Mouse (Mus musculus): ENCODE data around the gene Gga3.

The Gga3 gene

GRCm38 (mm10) chr11:115603476-115604303, at the start of gene Gga3, which contains the start of gene Mrps7:
TSS of gene Gga3 (minus strand) at chr11:115604051.
TSS of gene Mrps7 (plus strand) at chr11:115603925.
- peak; percentile 95 for DNase-seq

- no peak for DNase-seq
Observed at GRCm38 (mm10) chr11:115653194-115653593, 49.3 kb upstream of the Gga3 start.

GRCm38 (mm10) chr11:115651680-115652079, 47.8 kb upstream of the Gga3 start:
- no peak for DNase-seq

DNA sequence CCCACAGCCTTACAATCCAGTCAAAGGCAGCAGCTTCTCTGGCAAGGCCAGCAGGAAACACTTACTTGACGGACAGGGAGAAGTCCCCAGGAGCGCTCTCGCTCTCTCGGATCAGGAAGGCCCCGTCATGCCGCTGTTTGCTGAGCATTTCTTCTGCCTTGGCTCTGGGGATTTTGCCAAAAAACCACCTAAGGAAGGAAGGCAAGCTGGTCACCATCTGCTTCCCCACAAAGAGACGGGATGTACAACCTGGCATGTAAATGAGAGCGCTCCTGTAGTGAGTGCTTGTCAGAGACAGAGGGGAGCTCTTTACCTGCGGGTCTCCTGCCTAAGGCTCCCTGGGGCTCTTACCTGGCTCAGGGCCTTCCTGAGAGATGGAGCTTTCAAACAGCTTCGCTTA, 45.9 kb upstream of the Gga3 start:
- DNase-seq = no peak

DNA sequence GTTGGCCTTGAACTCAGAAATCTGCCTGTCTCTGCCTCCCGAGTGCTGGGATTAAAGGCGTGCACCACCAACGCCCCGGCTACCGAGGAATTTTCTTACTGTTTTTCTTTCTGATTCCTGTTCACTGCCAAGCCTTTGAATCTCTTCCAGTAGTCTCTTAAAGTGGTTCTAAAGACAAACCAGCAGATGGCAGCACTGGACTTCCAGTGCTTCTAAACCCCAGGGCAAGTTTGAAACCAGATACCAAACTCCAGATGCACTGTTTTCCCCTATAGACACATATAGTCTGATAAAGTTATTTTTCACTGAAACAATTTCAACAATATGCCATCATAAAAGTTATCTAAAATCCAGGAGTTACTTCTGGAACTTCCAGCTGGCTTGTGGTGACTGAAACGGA, 43.6 kb upstream of the Gga3 start:
- peak; percentile 79 for DNase-seq

DNA sequence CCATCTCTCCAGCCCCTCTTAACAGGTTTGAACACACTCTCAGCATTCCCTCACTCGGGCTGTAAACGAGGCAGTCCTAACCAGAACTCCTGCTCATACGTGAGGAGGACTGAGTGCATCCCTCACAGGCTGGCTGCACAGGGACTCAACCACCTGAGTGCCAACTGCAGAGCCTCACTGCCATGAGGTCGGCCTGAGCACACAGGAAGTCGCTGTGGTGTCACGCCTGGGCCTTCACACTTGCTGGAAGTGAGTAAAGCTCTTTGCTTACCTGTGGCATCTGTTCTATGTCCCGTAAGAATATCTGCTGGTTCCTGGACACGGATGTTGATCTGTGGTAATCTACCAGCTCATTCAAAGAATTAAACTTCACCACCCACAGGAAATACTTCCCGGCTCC, 42.6 kb upstream of the Gga3 start:
- DNase-seq = no peak

DNA sequence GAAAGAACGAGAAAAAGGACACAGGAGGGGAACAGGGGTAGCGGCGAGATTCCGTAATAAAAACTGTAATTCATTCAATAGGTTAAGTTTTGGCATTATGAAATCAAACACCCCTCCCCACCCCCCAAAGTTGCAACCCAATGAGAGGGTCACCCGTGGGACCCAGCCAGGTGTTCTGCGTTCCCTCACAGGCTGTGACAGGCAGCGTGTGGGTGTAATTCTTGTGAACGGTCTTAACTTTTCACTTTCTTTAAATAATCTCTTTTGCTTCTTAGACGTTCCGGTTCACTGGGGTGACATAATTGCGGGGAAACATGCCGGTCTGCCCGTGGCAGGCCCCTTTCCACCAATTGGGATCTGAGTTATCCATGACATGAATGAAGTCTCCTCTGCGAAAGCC, 41.6 kb upstream of the Gga3 start:
- peak; percentile 33 for DNase-seq

DNA sequence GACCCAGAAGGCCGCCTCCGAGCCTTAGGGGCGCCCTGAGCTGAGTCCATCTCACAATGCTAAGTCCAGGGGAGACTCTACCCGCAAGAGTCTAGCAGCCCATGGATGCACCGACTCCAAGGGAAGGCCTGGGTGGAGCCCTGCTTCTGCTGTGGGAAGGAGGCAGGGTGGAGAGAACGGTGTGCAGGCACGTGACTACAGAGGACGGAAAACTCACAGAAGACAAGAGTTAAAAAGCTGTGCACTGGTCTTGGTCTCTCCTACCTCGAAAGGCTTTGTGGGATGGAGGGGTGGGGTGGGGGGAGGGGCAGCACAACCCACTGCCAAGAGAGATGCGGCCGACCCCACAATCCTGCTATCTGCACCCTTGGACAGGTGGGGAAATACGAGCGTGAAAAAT, 40.5 kb upstream of the Gga3 start:
- DNase-seq = no peak

DNA sequence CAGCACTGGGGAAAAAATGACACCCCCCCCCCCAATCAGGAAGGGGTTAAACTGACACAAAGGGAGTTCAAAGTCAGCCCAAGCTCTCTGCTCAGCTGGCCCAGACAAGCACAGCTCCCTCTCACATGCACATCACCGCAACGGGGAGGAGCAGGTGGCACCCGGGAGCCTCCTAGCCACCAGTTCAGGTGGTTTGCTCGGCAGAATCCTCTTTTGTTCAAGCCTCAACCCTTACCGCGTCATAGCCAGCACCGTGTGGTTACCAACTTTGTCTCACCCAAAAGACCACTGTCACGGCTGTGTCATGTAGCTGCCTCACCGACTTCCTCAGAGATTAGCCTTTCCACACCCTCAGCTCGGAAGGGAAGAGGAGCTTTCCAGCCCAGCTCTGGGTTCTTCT, 39.4 kb upstream of the Gga3 start:
- no peak for DNase-seq

GRCm38 (mm10) chr11:115642705-115643104, 38.9 kb upstream of the Gga3 start:
- DNase-seq = no peak

GRCm38 (mm10) chr11:115641664-115642036, 37.8 kb upstream of the Gga3 start:
- no peak for DNase-seq

DNA sequence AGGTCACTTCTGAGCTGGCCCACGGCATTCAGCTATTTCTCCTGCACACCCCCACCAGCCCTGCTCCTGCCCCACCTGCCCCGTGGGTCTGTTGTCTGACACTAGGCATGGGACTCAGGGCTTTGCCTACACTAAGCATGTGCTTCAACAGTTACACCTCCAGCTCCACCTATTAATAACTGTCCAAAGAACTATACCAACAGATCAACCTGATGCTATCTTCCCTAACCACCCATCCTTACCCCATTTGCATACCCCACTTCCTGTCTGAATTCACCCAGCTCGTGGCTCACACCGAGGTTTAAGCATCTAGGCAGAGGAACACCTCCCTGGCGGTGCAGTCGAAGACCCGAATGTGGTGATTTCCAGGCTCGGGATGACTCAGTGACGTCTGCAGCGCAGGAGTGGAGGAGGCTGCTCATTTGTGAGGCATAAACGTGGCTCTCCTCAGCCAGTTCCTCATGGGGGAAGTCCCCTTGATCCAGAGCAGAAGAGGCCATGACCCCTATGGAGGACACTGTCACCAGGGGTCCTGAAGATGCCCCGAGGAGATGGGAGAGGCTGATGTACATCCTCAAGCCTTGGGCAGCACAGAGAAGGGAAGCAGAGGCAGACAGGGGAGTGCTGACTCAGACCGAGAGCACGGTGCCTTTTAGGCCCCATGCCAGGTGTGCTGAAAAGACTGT, 37.3 kb upstream of the Gga3 start:
- DNase-seq = no peak

DNA sequence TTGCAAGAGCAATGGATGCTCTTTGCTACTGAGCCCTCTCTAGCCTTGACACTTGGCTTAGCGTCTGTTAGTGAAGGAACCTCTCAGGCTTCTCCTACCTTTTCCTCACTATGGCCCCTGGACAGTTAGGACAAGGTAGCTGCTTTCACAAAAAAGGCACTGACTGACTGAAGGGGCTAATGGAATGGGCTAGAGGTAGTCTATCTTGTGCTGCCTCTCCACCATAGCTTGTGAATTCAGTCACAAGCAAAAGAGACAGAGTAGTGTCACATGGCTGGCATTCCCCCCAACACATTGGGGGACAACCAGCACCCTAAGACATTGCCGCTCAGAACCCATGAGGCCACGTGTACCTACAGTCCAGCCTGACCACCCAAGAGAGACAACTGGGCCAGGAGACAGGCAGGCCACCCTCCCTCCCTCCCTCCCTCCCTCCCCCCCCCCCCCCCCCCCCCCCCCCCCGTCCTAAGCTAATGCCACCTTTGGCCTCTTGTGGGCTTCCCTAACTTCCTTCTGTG, 36.5 kb upstream of the Gga3 start:
- DNase-seq = no peak

- no peak for DNase-seq
Observed at GRCm38 (mm10) chr11:115639540-115639939, 35.7 kb upstream of the Gga3 start.

DNA sequence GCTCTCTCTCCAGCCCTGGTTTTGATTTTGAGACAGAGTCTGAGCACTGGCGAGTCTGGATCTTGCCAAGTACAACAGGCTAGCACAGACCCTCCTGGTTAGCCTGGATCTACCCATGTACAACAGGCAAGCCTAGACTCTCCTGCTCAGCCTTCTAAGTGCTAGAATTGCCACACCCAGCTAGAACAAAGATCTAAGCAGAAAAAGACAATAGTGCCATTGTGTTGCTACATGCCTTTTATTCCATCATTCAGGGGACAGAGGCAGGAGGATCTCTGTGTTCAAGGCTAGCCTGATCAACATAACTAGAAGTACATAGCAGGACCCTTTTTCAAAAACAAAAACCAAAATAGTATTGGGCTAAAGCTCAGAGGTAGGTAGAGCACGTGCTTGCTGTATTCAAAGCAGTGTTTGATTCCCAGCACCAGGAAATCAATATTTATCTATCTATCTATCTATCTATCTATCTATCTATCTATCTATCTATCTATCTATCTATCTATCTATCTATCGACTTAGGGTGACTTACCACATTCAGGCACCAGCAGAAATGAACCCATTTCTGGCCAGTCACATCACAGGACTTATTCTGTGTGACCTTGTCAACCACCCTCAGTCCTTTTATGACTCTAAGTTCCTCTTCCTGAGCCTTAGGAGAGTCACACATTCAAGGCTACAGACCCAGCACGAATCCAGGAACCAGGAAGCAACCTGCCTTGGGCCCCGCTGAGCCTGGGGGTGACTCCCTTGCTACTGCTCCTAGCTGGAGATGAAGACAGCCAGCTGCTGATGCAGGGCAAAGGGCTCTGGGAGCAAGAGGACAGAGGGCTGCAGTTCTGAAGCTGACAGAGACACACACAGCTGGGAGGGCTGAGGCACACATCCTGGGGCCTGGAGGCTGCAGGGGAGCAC, 34.9 kb upstream of the Gga3 start:
- peak; percentile 62 for DNase-seq

GRCm38 (mm10) chr11:115636960-115637359, 33.1 kb upstream of the Gga3 start:
- no peak for DNase-seq

DNA sequence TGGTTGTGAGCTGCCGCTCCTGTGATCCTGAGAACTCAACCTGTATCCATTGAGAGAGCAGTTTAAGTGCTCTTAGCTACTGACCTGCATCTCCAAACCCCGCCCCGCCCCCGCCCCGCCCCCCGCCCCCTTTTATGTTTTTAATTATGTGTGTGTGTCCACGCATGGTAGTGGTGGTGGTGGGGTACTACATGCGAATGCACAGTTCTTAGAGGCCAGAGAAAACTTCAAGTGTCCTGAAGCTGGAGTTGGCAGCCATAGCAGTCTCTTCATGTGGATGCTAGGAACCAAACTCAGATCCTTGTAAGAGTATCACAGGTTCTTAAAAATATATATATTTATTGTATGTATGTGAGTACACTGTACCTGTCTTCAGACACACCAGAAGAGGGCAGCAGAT, 31.6 kb upstream of the Gga3 start:
- DNase-seq = no peak

GRCm38 (mm10) chr11:115635041-115635440, 31.2 kb upstream of the Gga3 start:
- no peak for DNase-seq

- peak; percentile 53 for DNase-seq
Observed at GRCm38 (mm10) chr11:115634109-115634508, 30.3 kb upstream of the Gga3 start.

DNA sequence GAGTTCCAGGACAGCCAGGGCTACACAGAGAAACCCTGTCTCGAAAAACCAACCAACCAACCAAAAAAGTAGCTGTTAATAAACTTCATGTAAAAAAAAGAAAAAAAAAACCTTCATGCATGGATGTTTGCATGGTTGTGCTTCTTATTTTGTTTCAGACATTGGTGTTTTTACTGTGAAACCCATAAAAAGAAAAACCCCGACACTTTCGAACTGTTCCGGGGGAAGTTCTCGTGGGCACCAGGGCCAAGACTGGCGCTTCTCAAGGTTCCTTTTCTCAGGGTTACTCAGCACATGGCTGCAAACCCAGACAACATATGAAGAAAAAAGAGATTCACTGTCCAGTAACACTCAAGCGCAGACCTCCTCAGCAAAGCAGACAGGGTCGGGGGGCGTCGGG, 29.0 kb upstream of the Gga3 start:
- DNase-seq = no peak

- no peak for DNase-seq
Observed at GRCm38 (mm10) chr11:115632247-115632646, 28.4 kb upstream of the Gga3 start.

GRCm38 (mm10) chr11:115631505-115631890, 27.6 kb upstream of the Gga3 start:
- DNase-seq = peak; percentile 70

Measured in lung, postnatal 10 days (tissue).